Mouse (Mus musculus) bone marrow, adult 2 months (tissue): Measurements from ENCODE around the gene Metap1d.

ENCODE experiments used
- CTCF ChIP-seq: fragments of 200-500 bp; IDR thresholded peaks from 2 replicates; pipeline ENCODE4 v1.5.1; 2011; ENCODE audit warnings: low read length, control low read depth; ENCODE audit not compliant: control insufficient read depth, insufficient read depth
- POLR2A ChIP-seq: fragments of 200-500 bp; IDR thresholded peaks from 2 replicates; pipeline ENCODE4 v1.6.1; 2011; ENCODE audit warnings: low read depth, mild to moderate bottlenecking, control low read depth, low read length, borderline replicate concordance; ENCODE audit not compliant: control insufficient read depth

DNA sequence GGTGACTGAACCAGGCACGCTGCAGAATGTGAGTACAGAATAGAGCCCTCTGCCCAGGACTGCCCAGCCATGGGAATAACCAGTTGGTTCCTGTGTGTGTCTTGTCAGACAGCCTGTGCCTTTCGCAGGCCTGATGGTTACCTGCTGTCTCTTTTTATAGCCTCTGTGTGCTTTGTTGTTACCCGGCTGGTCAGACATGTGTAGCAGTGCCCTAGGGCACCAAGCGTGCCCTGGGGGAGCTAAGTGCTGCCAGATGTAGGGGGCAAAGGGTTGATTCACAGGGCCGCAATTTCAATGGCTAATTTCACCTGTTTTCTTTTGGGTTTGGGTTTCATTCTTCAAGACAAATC is 30.6 kb downstream of the Metap1d start:
- TF ChIP-seq POLR2A (no peak), CTCF (no peak)
